8 mouse cellular contexts compared by ENCODE assay signal in the genomic region with DNA sequence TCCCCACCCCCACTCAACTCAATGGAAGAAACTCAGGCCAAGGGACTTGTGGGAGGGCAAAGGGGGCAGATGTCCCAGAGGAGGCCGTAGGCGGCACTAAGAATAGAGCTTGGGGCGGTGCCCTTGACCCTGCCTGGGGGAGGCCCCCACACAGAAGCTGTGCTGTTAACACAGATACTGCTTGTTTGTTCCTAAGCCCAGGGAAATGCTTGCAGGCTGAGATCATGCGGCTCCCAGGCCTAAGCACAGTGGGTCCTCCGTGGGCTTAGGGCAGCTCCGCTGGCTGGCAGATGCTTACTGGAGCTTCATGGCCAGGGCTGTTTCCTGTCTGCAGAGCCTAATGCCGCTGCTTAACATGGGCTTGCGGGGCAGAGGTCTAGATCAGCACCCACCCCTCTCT. TPM values are rescaled to one million over a fixed set of nuclear protein-coding genes. Genes with fewer than 3 reads are reported as not detected.
DNase-seq lines count a peak whose midpoint lies in the region; ATAC-seq and TF ChIP-seq lines count a peak whose summit lies in the region.
"Had no signal": no experiment of that assay in that cellular context is flagged by ENCODE, and none has a peak within 500 bp of the region (broad histone marks: within the 10 kb centered on the region; RNA-seq: fewer than 3 reads in every experiment).

No protein-coding gene starts in this region.

- H3K9me3 ChIP-seq in ES-E14 (ENCODE audit: control insufficient read depth, insufficient read depth, low read depth, low read length): no peaks in the 10 kb centered on the region
- no peaks in the 10 kb centered on the region for H3K9me3 ChIP-seq in heart, embryonic 11.5 days (replicated peaks; ENCODE audit: control insufficient read depth, low read length)

- no peaks in the 10 kb centered on the region for H3K4me1 ChIP-seq in ES-E14 (ENCODE audit: control insufficient read depth in 2 of 2, insufficient read depth in 2 of 2, low read length in 2 of 2, poor library complexity in 1 of 2)
- peaks cover 17% of the 10 kb centered on the region for H3K4me1 ChIP-seq in heart, embryonic 11.5 days (ENCODE audit: control insufficient read depth, insufficient read depth, low read length)

- CTCF ChIA-PET in Patski (lab: Charles Lee): interaction anchor here (2.2 kb wide), 1 partner anchor 53 kb away, joined by 7 read pairs; no protein-coding TSS in a partner anchor

- POLR2A ChIA-PET in Patski (lab: Charles Lee): no interaction called here

- H3K36me3 ChIP-seq in ES-E14 (ENCODE audit: control insufficient read depth, insufficient read depth, low read length, poor library complexity, severe bottlenecking): no peaks in the 10 kb centered on the region
- no peaks in the 10 kb centered on the region for H3K36me3 ChIP-seq in heart, embryonic 11.5 days (ENCODE audit: control insufficient read depth, insufficient read depth, low read length)

- no peak overlapping the region for H3K9ac ChIP-seq in ES-E14 (ENCODE audit: insufficient read depth, low read depth, low read length, poor library complexity, severe bottlenecking)
- peak overlapping the region; percentile 8; the same call in 1 of the 2 replicates for H3K9ac ChIP-seq in heart, embryonic 11.5 days (ENCODE audit: low read depth, low read length)

- H3K27me3 ChIP-seq in Patski: no peaks in the 10 kb centered on the region
- no peaks in the 10 kb centered on the region for H3K27me3 ChIP-seq in heart, embryonic 11.5 days (ENCODE audit: control insufficient read depth, insufficient read depth, low read length)

- in situ Hi-C loops in ES-E14 (cut with MboI; ENCODE audit: low sequenced_read_pairs in 2 of 2, unreplicated experiment in 2 of 2): no loop called here
- in situ Hi-C loops in Patski (cut with MboI; ENCODE audit: low pct_unique_long_range_greater_than_20kb): loop anchor here (5.0 kb wide), 1 partner anchor 150 kb away; no protein-coding TSS in a partner anchor

- no peak overlapping the region for H3K4me3 ChIP-seq in ES-E14 (ENCODE audit: insufficient read depth in 1 of 2, low read depth in 1 of 2, low read length in 2 of 2, poor library complexity in 1 of 2, severe bottlenecking in 1 of 2)
- no peak overlapping the region for H3K4me3 ChIP-seq in heart, embryonic 11.5 days (ENCODE audit: low read depth, low read length)

- ATAC-seq in Patski: peak; percentile 85
- peak; percentile 64 for ATAC-seq in heart, embryonic 11.5 days (replicated peaks; ENCODE audit: insufficient number of reproducible peaks, low FRiP score, low TSS enrichment)

- peak; percentile 8 for DNase-seq in ES-E14 (ENCODE audit: low read depth, low spot score)
- no peak for DNase-seq in Patski (ENCODE audit: low read depth, low spot score)
- DNase-seq in kidney, postnatal 36 days: peak; percentile 41 to 62
- DNase-seq in urinary bladder, postnatal 25 days (ENCODE audit: low spot score): no peak
- no peak for DNase-seq in urinary bladder, adult 2 months (ENCODE audit: low spot score)
- no peak for DNase-seq in left cerebral cortex, adult 18-20 months (ENCODE audit: low spot score in 2 of 2)
- DNase-seq: adrenal gland, postnatal 25 days had no signal

- H3K4me2 ChIP-seq in heart, embryonic 11.5 days: peak overlapping the region; percentile 16; the same call in 1 of the 2 replicates

- 29% methylated on average over 8 of the region's 8 CpGs for WGBS in heart, embryonic 11.5 days (ENCODE audit: insufficient replicate concordance)

- TF ChIP-seq CTCF in Patski (IDR thresholded peaks at IDR 0.05): no peak

- H3K27ac ChIP-seq in ES-E14 (ENCODE audit: insufficient read depth, low read depth, low read length, poor library complexity, severe bottlenecking): no peak overlapping the region
- peak overlapping the region; percentile 76 for H3K27ac ChIP-seq in heart, embryonic 11.5 days (ENCODE audit: low read depth, low read length)

TF ChIP-seq in ES-E14, 5 proteins besides CTCF, POLR2A, EP300 and RAD21:
- no peak for TF ChIP-seq MAFK (IDR thresholded peaks at IDR 0.05; ENCODE audit: insufficient read depth, low read depth, low read length)
- TF ChIP-seq HCFC1 (IDR thresholded peaks at IDR 0.05; ENCODE audit: borderline replicate concordance, insufficient read depth, low read length): no peak
- no peak for TF ChIP-seq ZC3H11A (IDR thresholded peaks at IDR 0.05; ENCODE audit: borderline replicate concordance, low read depth, low read length)
- no peak for TF ChIP-seq CHD2 (IDR thresholded peaks at IDR 0.05; ENCODE audit: low read depth, low read length)
- no peak for TF ChIP-seq ZNF384 (IDR thresholded peaks at IDR 0.05; ENCODE audit: low read depth, low read length)

RNA-seq across cellular contexts. Expression of a gene that starts 44.5 kb away (rescaled TPM):
- 6.4 and 6.9 TPM in 2 replicates for total RNA-seq in ES-E14 (2012; rRNA removed)
- polyA plus RNA-seq in Patski (2021): 33.9 TPM
- polyA plus RNA-seq in heart, embryonic 11.5 days (2014; fragmentation: Nextera tagmentation; extraction: Ambion mirVana): 7.3 and 8.7 TPM in 2 replicates
- 33.1 and 40.0 TPM in 2 replicates for polyA plus RNA-seq in urinary bladder, adult 2 months (2012; rRNA removed)
- 10 to 100 TPM; 14.6 to 15.2 TPM for total RNA-seq in left cerebral cortex, adult 18-20 months (2021)

Comparison
In these comparisons a context has a peak if more than half of its experiments do, and no peak if none do; other contexts are left out.
1. DNase-seq: peak in ES-E14 (single experiment) and kidney, postnatal 36 days (2 of 2); none in Patski (single experiment), urinary bladder, postnatal 25 days (single experiment), urinary bladder, adult 2 months (single experiment) and left cerebral cortex, adult 18-20 months (0 of 2).